Mouse (Mus musculus) hindbrain, embryonic 14.5 days (tissue): ENCODE measurements around the gene Nkiras2. TPM values are rescaled to one million over a fixed set of nuclear protein-coding genes. Genes with fewer than 3 reads are reported as not detected.
"Not testable (repeated sequence)": the region's sequence is repeated elsewhere in the genome, so short reads cannot be mapped to it uniquely, and the experiment has no call there.

ENCODE experiments used
- ATAC-seq: fragments of 200-750 bp; cut with Nextera tagmentation; 2 replicates; pipeline ENCODE4 v1.8.0; 2017; ENCODE audit warnings: moderate number of reproducible peaks, mild to moderate bottlenecking, moderate TSS enrichment, moderate library complexity; ENCODE audit not compliant: low FRiP score
- DNase-seq: peaks from one replicate; pipeline ENCODE4 v3.0.0-alpha.2; 2015; ENCODE audit warnings: low spot score
- H3K27ac ChIP-seq: fragments of 300-500 bp; sonication (generic); 2 replicates; pipeline ENCODE4 v1.5.1; 2014; ENCODE audit warnings: mild to moderate bottlenecking, moderate library complexity
- H3K27me3 ChIP-seq: fragments of 300-500 bp; sonication (generic); 2 replicates; pipeline ENCODE4 v1.6.1; 2014; ENCODE audit warnings: mild to moderate bottlenecking, low read length, mixed read lengths; ENCODE audit not compliant: control insufficient read depth, insufficient read depth
- H3K36me3 ChIP-seq: fragments of 300-500 bp; sonication (generic); replicated peaks from 2 replicates; pipeline ENCODE4 v1.6.1; 2014; ENCODE audit not compliant: control insufficient read depth, insufficient read depth
- H3K4me1 ChIP-seq: fragments of 300-500 bp; sonication (generic); replicated peaks from 2 replicates; pipeline ENCODE4 v1.6.1; 2014; ENCODE audit warnings: antibody characterized with exemption, low read length, mixed read lengths; ENCODE audit not compliant: control insufficient read depth, insufficient read depth
- H3K4me2 ChIP-seq: fragments of 300-500 bp; sonication (generic); replicated peaks from 2 replicates; pipeline ENCODE4 v1.6.1; 2014; ENCODE audit warnings: mild to moderate bottlenecking, moderate library complexity
- H3K4me3 ChIP-seq: fragments of 300-500 bp; sonication (generic); replicated peaks from 2 replicates; pipeline ENCODE4 v1.5.1; 2014; ENCODE audit warnings: mild to moderate bottlenecking, low read length
- H3K9ac ChIP-seq: fragments of 300-500 bp; sonication (generic); 2 replicates; pipeline ENCODE4 v1.6.1; 2014
- H3K9me3 ChIP-seq: fragments of 300-500 bp; sonication (generic); 2 replicates; pipeline ENCODE4 v1.6.1; 2016; ENCODE audit warnings: low read length; ENCODE audit not compliant: control insufficient read depth
- WGBS: fragments of 180-500 bp; shearing (Covaris S2); extraction: QIAGEN DNeasy Blood & Tissue Kit; methylation state at CpG from one replicate; pipeline ENCODE4 v1.1.7; 2014; 5-methylcytosine and 5-hydroxymethylcytosine counted together
- polyA plus RNA-seq: library from polyadenylated mRNA; unstranded; fragments of >200 nt; fragmentation: Nextera tagmentation; extraction: Ambion mirVana; gene quantifications from 2 replicates; pipeline ENCODE4 v1.2.1, GENCODE M21; 2014

Nkiras2 gene
- polyA plus RNA-seq, 1 experiment from 2014 or later, result 103 TPM

DNA sequence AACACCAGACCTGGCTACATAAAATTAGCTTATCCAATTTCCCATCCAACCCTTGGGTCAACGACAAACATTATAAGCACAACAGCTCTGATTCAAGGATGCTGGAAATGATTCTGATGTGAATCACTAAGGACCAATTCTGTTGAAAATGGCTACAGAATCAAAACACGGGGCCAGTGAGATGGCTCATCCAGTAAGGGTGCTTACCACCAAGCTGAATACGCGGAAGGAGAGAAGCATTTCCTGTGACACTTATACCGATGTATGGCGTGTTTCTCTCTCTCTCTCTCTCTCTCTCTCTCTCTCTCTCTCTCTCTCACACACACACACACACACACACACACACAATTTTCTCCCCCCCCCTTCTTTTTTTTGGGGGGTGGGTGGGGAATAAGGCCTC is 11.9 kb upstream of the Nkiras2 start:
- H3K4me2 ChIP-seq, result no peak overlapping the region
- no peak overlapping the region for H3K9ac ChIP-seq
- H3K9me3 ChIP-seq, result no peaks in the 10 kb centered on the region
- H3K4me1 ChIP-seq, result peaks cover 12% of the 10 kb centered on the region; the same call in 1 of the 2 replicates
- no peaks in the 10 kb centered on the region for H3K27me3 ChIP-seq
- H3K4me3 ChIP-seq, result no peak overlapping the region
- WGBS, result 91% methylated on average over 6 of the region's 6 CpGs
- H3K36me3 ChIP-seq, result peaks cover 7% of the 10 kb centered on the region
- no peak overlapping the region for H3K27ac ChIP-seq
- ATAC-seq, result no peak
- DNase-seq, result no peak

DNA sequence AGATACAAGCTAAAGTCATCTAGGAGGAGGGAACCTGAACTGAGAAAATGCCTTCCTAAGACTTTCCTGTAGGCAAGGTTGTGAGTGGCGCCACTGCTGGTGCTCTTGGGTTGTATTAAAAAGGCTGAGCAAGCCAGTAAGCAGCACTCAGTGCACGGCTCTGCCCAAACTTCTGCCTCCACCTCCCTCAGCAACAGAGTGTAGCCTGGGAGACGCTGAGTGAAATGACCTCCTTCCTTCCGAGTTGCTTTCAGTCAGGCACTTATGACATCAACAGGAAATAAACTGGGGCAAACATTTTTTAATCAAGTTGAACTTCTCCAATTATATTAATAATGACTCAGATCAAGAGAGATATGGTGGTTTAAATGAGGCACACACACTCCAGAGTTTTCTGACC is 10.2 kb upstream of the Nkiras2 start:
- H3K4me1 ChIP-seq, result peaks cover 10% of the 10 kb centered on the region; the same call in 1 of the 2 replicates
- no peaks in the 10 kb centered on the region for H3K9me3 ChIP-seq
- no peak for ATAC-seq
- 0 out of 2 replicates have a peak, but pooled peaks cover 6% of the 10 kb centered on the region for H3K36me3 ChIP-seq
- no peak overlapping the region for H3K9ac ChIP-seq
- no peaks in the 10 kb centered on the region for H3K27me3 ChIP-seq
- 74% methylated on average over 4 of the region's 4 CpGs for WGBS
- H3K4me2 ChIP-seq, result no peak overlapping the region
- H3K27ac ChIP-seq, result no peak overlapping the region
- H3K4me3 ChIP-seq, result no peak overlapping the region
- DNase-seq, result no peak

DNA sequence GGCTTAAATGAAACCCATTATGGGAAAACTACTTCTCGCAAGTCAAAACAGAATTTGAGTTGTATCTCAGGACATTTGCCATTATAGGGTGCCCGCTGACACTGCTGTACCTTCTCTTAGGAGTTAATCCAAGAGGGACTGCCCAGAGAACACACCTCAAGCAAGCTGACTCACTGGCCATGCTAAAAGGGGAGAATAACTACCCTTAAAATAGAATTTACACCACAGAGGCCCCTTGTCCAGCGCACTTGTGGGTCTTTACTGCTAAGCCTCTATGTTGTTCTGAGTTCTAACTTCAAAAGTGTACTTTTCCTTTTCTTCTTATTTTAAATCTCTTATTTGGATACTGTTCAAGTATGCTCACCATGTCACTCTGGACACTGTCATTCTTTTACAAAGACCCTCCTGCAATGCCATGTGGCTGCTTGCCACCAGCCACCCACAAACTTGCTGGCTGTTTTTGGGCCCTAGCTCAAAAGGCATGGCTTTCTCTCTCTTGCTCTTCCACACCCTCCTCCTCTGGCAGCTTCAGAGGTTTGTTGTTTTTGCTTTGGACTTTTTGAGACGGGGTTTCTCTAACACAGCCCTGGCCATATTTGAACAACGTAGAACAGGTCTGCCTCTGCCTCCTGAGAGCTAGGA is 9.6 kb upstream of the Nkiras2 start:
- DNase-seq, result no peak
- 0 out of 2 replicates have a peak, but pooled peaks cover 6% of the 10 kb centered on the region for H3K36me3 ChIP-seq
- H3K4me2 ChIP-seq, result no peak overlapping the region
- no peak for ATAC-seq
- H3K4me1 ChIP-seq, result peaks cover 6% of the 10 kb centered on the region; the same call in 1 of the 2 replicates
- no peaks in the 10 kb centered on the region for H3K9me3 ChIP-seq
- H3K9ac ChIP-seq, result no peak overlapping the region
- H3K27ac ChIP-seq, result peak overlapping the region; percentile 43
- no peaks in the 10 kb centered on the region for H3K27me3 ChIP-seq
- no peak overlapping the region for H3K4me3 ChIP-seq
- 89% methylated on average over 5 of the region's 5 CpGs for WGBS

DNA sequence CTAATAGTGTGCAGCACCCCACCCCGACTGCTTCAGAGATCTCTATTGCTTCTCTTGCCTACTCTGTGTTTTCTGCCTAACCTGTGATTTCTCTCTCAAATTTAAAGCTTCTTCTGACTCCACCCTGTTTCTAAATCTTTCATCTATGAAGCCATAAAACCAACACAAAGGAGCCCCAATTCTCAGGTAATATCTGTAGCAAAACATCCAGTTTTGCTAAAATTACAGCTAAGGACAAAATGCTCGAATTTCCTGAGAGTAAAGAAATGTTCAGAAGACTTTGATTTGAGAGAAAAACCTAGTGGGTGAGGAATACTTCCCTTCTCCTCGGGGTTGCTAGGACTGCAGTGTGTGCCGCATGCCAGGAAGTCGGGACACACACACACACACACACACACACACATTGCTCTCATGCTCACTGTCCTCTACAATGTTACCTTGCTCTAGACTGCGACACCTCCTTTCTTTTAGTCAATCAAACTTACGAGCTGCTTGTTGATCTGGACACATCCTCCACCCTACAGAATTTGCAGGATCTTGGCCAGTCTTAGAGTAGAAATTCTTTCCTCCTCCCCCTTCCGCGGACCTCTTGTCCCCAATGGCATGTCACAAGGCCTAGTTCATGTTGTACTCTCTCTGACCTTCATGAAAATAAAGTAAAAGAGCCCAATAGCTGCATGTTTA is 8.9 kb upstream of the Nkiras2 start:
- Histone ChIP-seq H3K36me3 (0 out of 2 replicates have a peak, but pooled peaks cover 6% of the 10 kb centered on the region), H3K4me1 (0 out of 2 replicates have a peak, but pooled peaks cover 6% of the 10 kb centered on the region), H3K27ac (peak overlapping the region; percentile 43; the same call in 1 of the 2 replicates), H3K4me2 (no peak overlapping the region), H3K27me3 (no peaks in the 10 kb centered on the region), H3K9ac (no peak overlapping the region), H3K9me3 (no peaks in the 10 kb centered on the region), H3K4me3 (no peak overlapping the region)
- ATAC-seq (no peak), DNase-seq (no peak)
- 85% methylated on average over 9 of the region's 9 CpGs for WGBS

DNA sequence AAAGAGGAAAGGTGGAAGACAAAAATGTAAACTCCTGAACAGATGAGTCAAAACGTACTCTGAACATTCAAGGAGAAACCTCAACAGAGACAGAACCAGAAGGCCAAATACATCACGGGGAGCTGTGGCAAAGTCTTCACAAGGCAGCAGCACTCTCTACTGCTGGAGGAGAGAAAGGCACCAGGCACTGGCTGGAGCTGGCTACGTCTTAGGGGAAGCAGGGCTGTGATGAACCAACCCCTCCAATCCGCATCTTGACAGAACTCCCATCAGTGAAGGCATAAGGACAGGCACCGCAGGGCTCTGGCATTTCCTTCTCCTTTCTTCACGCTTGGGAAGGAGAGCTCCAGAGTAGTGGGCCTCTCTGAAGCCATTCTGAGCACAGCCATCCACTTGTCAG is 7.4 kb upstream of the Nkiras2 start:
- DNase-seq, result no peak
- H3K36me3 ChIP-seq, result peaks cover 12% of the 10 kb centered on the region; the same call in 1 of the 2 replicates

DNA sequence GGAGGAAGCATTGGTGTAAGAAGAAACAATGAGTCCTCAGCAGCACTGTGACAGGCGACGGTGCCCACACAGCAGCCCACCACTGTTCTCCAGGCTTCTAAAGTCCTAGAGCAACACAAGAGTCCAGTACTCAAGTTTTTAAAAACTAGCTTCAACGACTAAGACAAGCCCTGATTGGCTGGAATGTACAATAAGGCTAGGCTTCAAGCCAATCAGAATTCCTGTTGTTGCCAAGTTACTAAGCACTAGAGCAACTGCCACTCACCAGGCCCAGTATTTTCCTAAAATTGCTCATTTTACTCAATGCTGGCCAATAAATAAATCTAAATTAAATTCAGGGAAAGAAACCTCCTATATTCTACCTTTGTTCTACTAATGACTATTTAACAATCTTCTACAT is 5.8 kb upstream of the Nkiras2 start:
- Histone ChIP-seq H3K36me3 (peaks cover 12% of the 10 kb centered on the region; the same call in 1 of the 2 replicates), H3K9me3 (no peaks in the 10 kb centered on the region), H3K4me2 (no peak overlapping the region), H3K9ac (no peak overlapping the region), H3K27me3 (no peaks in the 10 kb centered on the region), H3K4me1 (peaks cover 15% of the 10 kb centered on the region), H3K27ac (no peak overlapping the region), H3K4me3 (no peak overlapping the region)
- ATAC-seq (no peak), DNase-seq (peak; percentile 62)
- WGBS, result 90% methylated on average over 3 of the region's 3 CpGs

More for the DNA sequence above, 7.4 kb upstream of the Nkiras2 start:
- 82% methylated on average over 6 of the region's 6 CpGs for WGBS
- H3K9me3 ChIP-seq, result no peaks in the 10 kb centered on the region
- H3K27ac ChIP-seq, result no peak overlapping the region
- no peaks in the 10 kb centered on the region for H3K27me3 ChIP-seq
- H3K4me3 ChIP-seq, result no peak overlapping the region
- no peak overlapping the region for H3K9ac ChIP-seq
- H3K4me2 ChIP-seq, result no peak overlapping the region
- no peak for ATAC-seq
- 0 out of 2 replicates have a peak, but pooled peaks cover 6% of the 10 kb centered on the region for H3K4me1 ChIP-seq

DNA sequence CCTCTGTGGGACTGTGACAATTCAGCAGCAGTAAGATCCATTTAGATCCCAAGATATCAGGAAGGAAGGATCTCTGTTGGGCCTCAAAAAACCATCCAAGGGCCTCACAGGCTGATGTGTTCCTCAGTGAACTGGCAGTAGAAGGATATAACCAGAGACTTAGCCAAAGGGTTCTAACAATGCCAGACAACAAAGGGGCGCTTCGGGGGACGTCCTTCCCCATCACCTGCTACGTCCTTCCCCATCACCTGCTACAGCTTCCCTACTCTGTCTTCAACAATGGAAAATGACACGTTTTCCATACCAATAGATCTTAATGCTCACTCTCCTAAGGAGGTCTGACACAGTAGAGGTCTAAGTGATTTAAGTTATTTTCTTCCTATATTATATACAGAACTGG is 2.7 kb upstream of the Nkiras2 start:
- 91% methylated on average over 5 of the region's 5 CpGs for WGBS
- no peak overlapping the region for H3K4me3 ChIP-seq
- no peaks in the 10 kb centered on the region for H3K9me3 ChIP-seq
- no peak for DNase-seq
- no peak for ATAC-seq
- no peak overlapping the region for H3K9ac ChIP-seq
- H3K4me1 ChIP-seq, result peaks cover 24% of the 10 kb centered on the region
- no peaks in the 10 kb centered on the region for H3K27me3 ChIP-seq
- H3K27ac ChIP-seq, result no peak overlapping the region
- H3K4me2 ChIP-seq, result no peak overlapping the region
- peaks cover 12% of the 10 kb centered on the region; the same call in 1 of the 2 replicates for H3K36me3 ChIP-seq

DNA sequence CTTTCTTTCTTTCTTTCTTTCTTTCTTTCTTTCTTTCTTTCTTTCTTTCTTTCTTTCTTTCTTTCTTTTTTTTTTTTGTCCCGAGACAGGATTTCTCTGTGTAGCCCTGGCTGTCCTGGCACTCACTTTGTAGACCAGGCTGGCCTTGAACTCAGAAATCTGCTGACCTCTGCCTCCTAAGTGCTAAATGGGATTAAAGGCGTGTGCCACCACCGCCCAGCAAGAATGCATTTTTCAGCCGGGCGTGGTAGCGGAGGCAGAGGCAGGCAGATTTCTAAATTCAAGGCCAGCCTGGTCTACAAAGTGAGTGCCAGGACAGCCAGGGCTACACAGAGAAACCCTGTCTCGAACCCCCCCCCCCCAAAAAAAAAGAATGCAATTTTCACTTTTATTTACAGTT is 2.2 kb upstream of the Nkiras2 start:
- not testable (repeated sequence) for DNase-seq, ATAC-seq, H3K36me3 ChIP-seq, H3K4me2 ChIP-seq, H3K4me3 ChIP-seq, H3K27ac ChIP-seq, H3K27me3 ChIP-seq, H3K9ac ChIP-seq, H3K9me3 ChIP-seq
- WGBS, result 97% methylated on average over 7 of the region's 7 CpGs
- peaks cover 24% of the 10 kb centered on the region for H3K4me1 ChIP-seq

DNA sequence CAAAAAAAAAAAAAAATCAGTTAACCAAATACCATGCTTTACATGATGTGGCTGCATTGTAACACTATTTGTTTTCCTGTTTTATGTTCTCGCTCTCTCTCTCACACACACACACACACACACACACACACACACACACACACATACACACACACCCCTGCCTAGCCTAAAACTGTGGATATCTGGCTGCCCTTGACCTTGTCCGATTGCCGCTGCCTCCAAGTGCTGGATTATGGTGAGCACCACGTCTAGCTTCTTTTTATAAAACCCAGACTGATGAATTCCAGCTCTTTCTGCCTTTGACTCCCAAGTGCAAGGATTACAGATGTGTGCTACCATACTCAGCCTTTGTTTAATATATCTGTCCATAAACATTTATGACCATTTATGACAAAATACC is 1.6 kb upstream of the Nkiras2 start:
- no peak overlapping the region for H3K27ac ChIP-seq
- no peak for ATAC-seq

More for the DNA sequence above, 1.6 kb upstream of the Nkiras2 start:
- Histone ChIP-seq H3K9ac (peak overlapping the region; percentile 86; the same call in 1 of the 2 replicates), H3K4me3 (peak overlapping the region; percentile 85; the same call in 1 of the 2 replicates), H3K36me3 (peaks cover 6% of the 10 kb centered on the region; the same call in 1 of the 2 replicates), H3K4me2 (peak overlapping the region; percentile 71), H3K9me3 (no peaks in the 10 kb centered on the region), H3K4me1 (peaks cover 24% of the 10 kb centered on the region), H3K27me3 (no peaks in the 10 kb centered on the region)
- no peak for DNase-seq
- 88% methylated on average over 4 of the region's 4 CpGs for WGBS
